Mouse (Mus musculus) lung, embryonic 15.5 days (tissue): Measurements from ENCODE around the gene Gm21992. TPM values are rescaled to one million over a fixed set of nuclear protein-coding genes. Genes with fewer than 3 reads are reported as not detected.
A peak's percentile ranks its signal among the peaks of the same experiment; 100 is the strongest.

Experiments used
- ATAC-seq: fragments of 200-750 bp; cut with Nextera tagmentation; 2 replicates; pipeline ENCODE4 v1.8.0; 2017; ENCODE audit warnings: moderate number of reproducible peaks, borderline replicate concordance; ENCODE audit not compliant: low FRiP score, low TSS enrichment; ENCODE audit errors: extremely low read depth
- H3K27ac ChIP-seq: fragments of 300-500 bp; sonication (generic); 2 replicates; pipeline ENCODE4 v1.5.1; 2015; ENCODE audit warnings: moderate library complexity, mild to moderate bottlenecking, inconsistent platforms
- H3K27me3 ChIP-seq: fragments of 300-500 bp; sonication (generic); 2 replicates; pipeline ENCODE4 v1.6.1; 2015; ENCODE audit warnings: inconsistent platforms
- H3K36me3 ChIP-seq: fragments of 300-500 bp; sonication (generic); 2 replicates; pipeline ENCODE4 v1.6.1; 2015; ENCODE audit warnings: inconsistent platforms
- H3K4me1 ChIP-seq: fragments of 300-500 bp; sonication (generic); 2 replicates; pipeline ENCODE4 v1.6.1; 2015; ENCODE audit warnings: inconsistent platforms
- H3K4me2 ChIP-seq: fragments of 300-500 bp; sonication (generic); 2 replicates; pipeline ENCODE4 v1.6.1; 2015; ENCODE audit warnings: inconsistent platforms, mild to moderate bottlenecking, moderate library complexity
- H3K4me3 ChIP-seq: fragments of 300-500 bp; sonication (generic); 2 replicates; pipeline ENCODE4 v1.5.1; 2015; ENCODE audit warnings: mild to moderate bottlenecking, inconsistent platforms
- H3K9ac ChIP-seq: fragments of 300-500 bp; sonication (generic); 2 replicates; pipeline ENCODE4 v1.6.1; 2015; ENCODE audit warnings: inconsistent platforms
- H3K9me3 ChIP-seq: fragments of 300-500 bp; sonication (generic); 2 replicates; pipeline ENCODE4 v1.6.1; 2016; ENCODE audit warnings: inconsistent platforms
- WGBS: fragments of 180-500 bp; shearing (Covaris S2); methylation state at CpG from one replicate; pipeline ENCODE4 v1.1.7; 2015; 5-methylcytosine and 5-hydroxymethylcytosine counted together
- polyA plus RNA-seq: library from polyadenylated mRNA; unstranded; fragments of >200 nt; fragmentation: Nextera tagmentation; extraction: Ambion mirVana; gene quantifications from 2 replicates; pipeline ENCODE4 v1.2.1, GENCODE M21; 2015

The Gm21992 gene
- polyA plus RNA-seq, 1 experiment from 2014 or later = 21.3 TPM

DNA sequence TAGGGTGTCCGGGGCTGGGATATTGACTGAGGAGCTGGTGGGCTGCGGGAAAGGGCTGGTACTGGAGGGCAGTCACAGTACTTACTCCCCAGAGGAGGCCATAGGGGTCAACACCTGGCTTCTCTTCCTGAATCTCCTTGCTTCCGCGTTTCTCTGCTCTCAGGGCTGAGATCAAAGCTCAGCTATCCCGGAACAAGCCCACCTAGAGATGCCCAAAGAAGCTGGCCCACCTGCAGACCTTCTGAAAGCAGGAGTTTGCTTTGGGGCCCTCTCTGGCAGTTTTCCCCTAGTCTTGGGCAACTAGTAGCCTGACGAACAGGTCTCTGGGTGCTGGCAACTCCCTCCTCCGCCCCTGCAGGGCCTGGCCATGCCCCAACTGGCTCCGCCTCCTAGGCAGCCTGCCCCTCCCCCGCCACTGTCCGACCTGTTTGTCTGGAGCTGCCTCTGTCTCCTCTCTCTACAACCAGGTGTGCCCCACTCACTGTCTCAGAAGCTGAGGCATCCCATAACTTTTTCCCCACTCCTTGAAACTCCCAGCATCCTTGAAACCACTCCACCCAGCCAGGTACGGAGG is 90.7 kb downstream of the Gm21992 start:
- no peaks in the 10 kb centered on the region for H3K36me3 ChIP-seq
- H3K9ac ChIP-seq = no peak overlapping the region
- no peaks in the 10 kb centered on the region for H3K27me3 ChIP-seq
- peak overlapping the region; percentile 47 for H3K4me2 ChIP-seq
- peak; percentile 17; the same call in 1 of the 2 replicates for ATAC-seq
- peak overlapping the region; percentile 23 for H3K4me3 ChIP-seq
- H3K4me1 ChIP-seq = peaks cover 20% of the 10 kb centered on the region
- peak overlapping the region; percentile 30 for H3K27ac ChIP-seq
- 25% methylated on average over 11 of the region's 11 CpGs for WGBS
- H3K9me3 ChIP-seq = no peaks in the 10 kb centered on the region

DNA sequence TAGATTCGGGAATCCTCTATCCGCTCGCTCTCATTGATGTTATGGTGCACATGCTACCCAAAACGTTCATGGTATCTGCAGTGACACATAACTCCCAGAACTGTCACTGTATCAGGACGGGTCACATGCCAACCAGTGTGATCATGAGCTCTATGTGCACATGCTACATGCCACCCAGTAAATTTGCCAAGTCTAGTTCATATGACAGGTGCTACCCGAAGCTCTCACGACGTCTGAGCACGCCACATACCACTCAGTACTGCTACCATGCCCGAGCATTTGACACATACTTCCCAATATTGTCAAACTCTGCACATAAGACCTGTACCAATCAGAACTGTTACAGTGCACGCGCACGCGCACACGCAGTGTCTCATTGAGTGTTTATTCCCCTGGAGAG is 91.3 kb downstream of the Gm21992 start:
- no peak for ATAC-seq
- Histone ChIP-seq H3K4me3 (0 out of 2 replicates have a peak overlapping the region, but pooled peaks have one; percentile 23), H3K36me3 (no peaks in the 10 kb centered on the region), H3K27ac (0 out of 2 replicates have a peak overlapping the region, but pooled peaks have one; percentile 19), H3K9ac (no peak overlapping the region), H3K4me1 (peaks cover 20% of the 10 kb centered on the region), H3K27me3 (no peaks in the 10 kb centered on the region), H3K4me2 (peak overlapping the region; percentile 47), H3K9me3 (no peaks in the 10 kb centered on the region)
- 69% methylated on average over 15 of the region's 15 CpGs for WGBS

DNA sequence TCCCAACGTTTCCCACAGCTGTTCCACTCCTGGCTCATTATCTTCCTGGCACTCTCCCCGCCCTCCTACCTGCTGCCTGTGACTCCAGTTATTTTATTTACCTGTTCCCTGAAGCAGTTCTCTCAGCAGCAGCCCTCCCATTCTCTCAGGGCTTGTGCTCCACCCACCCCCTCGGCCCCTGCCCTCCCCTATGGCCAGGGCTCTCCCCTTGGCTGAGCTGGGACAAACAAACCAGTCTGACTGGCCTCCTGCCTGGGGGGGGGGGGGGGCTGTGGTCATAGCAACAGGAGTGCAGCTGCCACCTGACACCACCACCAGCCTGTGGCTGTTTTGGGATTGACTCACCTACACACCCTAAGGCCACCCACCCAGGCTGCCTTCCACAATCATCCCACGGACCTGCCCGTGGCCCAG is 92.1 kb downstream of the Gm21992 start:
- Histone ChIP-seq H3K9me3 (no peaks in the 10 kb centered on the region), H3K27me3 (peaks cover 6% of the 10 kb centered on the region), H3K4me1 (peaks cover 20% of the 10 kb centered on the region), H3K27ac (0 out of 2 replicates have a peak overlapping the region, but pooled peaks have one; percentile 12), H3K9ac (no peak overlapping the region), H3K4me3 (no peak overlapping the region), H3K4me2 (no peak overlapping the region; the same call in 1 of the 2 replicates), H3K36me3 (no peaks in the 10 kb centered on the region)
- peak; percentile 63 for ATAC-seq
- 23% methylated on average over 5 of the region's 5 CpGs for whole genome bisulfite sequencing

DNA sequence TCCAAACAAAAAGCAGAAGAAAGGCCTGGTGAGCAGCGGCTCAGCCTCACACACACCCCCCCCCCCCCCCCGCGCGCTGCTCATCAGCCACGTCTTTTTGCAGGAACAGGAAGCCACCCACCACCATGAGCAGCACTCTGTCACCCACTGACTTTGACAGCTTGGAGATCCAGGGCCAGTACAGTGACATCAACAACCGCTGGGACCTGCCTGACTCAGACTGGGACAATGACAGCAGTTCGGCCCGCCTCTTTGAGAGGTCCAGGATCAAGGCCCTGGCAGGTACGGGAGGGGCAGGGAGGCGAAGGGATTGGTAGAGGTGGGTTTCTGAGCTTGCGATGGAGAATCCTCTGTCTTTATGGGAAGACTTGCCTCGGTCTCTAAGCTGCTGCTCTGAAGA is 92.7 kb downstream of the Gm21992 start:
- 24% methylated on average over 11 of the region's 12 CpGs for WGBS
- no peak overlapping the region for H3K4me3 ChIP-seq
- H3K4me1 ChIP-seq = peaks cover 20% of the 10 kb centered on the region
- no peaks in the 10 kb centered on the region for H3K36me3 ChIP-seq
- no peaks in the 10 kb centered on the region for H3K9me3 ChIP-seq
- H3K27me3 ChIP-seq = peaks cover 13% of the 10 kb centered on the region
- H3K4me2 ChIP-seq = no peak overlapping the region
- ATAC-seq = no peak
- H3K9ac ChIP-seq = no peak overlapping the region
- H3K27ac ChIP-seq = no peak overlapping the region

DNA sequence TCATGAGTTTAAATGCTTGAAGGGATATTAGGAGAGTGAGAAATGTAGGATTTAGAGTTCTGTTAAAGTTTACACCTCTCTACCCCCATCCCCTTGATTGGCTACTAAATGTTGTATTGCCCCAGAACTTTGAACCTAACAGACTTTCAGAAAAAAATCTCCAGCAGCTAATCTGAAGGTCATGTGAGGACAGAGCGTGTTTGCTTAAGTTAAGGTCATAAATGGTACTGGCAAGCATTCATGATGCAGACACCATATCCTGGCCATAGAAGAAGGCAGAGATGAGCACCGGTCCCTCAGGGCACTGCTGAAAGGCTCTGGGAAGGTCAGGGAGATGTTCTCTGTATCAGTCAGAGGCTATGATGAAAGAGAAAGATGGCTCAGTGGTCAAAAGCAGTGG is 94.1 kb downstream of the Gm21992 start:
- Histone ChIP-seq H3K27ac (no peak overlapping the region), H3K27me3 (peaks cover 27% of the 10 kb centered on the region), H3K9me3 (no peaks in the 10 kb centered on the region), H3K4me2 (no peak overlapping the region), H3K9ac (no peak overlapping the region), H3K4me3 (no peak overlapping the region), H3K36me3 (no peaks in the 10 kb centered on the region), H3K4me1 (peaks cover 28% of the 10 kb centered on the region)
- no peak for ATAC-seq
- WGBS = 89% methylated on average over 2 of the region's 2 CpGs

DNA sequence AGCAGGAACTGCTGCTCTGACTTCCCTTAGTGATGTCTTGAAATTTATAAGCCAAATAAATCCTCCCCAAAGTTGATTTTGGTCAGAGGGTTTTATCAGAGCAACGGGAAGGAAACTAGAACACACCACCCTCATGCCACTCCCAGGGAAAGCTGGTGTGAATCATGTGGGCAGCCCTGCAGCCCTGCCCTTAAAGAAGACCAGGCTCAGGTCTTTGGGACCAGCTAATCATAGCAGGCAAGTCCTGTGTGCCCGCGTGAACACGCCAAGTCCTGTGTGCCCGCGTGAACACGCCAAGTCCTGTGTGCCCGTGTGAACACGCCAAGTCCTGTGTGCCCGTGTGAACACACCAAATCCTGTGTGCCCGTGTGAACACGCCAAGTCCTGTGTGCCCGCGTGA is 94.7 kb downstream of the Gm21992 start:
- Histone ChIP-seq H3K9me3 (no peaks in the 10 kb centered on the region), H3K4me3 (no peak overlapping the region), H3K9ac (no peak overlapping the region), H3K27ac (no peak overlapping the region), H3K4me2 (no peak overlapping the region), H3K27me3 (peaks cover 33% of the 10 kb centered on the region), H3K36me3 (no peaks in the 10 kb centered on the region), H3K4me1 (peaks cover 30% of the 10 kb centered on the region)
- 95% methylated on average over 14 of the region's 14 CpGs for WGBS
- ATAC-seq = no peak

DNA sequence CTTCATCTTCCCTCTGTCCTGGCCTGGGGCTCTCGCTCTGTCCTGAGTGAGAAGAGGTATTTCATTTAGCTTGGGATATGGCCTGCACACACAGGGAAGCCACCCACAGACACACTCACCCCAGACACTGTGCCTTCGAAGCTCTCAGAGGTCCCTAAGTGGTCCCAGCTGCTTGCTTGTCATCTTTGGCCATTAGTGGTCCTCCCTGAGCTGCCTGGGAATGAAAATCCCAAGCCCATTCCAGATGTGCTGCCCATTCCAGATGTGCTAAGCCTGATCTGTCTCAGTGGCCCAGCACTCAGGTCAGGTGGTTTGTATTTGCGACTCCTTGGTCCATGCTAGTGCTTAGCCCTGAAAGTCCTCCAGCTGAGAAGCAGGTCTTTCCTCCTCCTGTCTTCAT is 97.5 kb downstream of the Gm21992 start:
- H3K36me3 ChIP-seq = no peaks in the 10 kb centered on the region
- 76% methylated on average over 3 of the region's 3 CpGs for WGBS
- peaks cover 54% of the 10 kb centered on the region for H3K27me3 ChIP-seq
- no peak overlapping the region for H3K9ac ChIP-seq
- no peak overlapping the region for H3K27ac ChIP-seq
- no peak overlapping the region for H3K4me3 ChIP-seq
- no peak for ATAC-seq
- H3K4me1 ChIP-seq = peaks cover 20% of the 10 kb centered on the region; the same call in 1 of the 2 replicates
- H3K9me3 ChIP-seq = no peaks in the 10 kb centered on the region
- no peak overlapping the region for H3K4me2 ChIP-seq

DNA sequence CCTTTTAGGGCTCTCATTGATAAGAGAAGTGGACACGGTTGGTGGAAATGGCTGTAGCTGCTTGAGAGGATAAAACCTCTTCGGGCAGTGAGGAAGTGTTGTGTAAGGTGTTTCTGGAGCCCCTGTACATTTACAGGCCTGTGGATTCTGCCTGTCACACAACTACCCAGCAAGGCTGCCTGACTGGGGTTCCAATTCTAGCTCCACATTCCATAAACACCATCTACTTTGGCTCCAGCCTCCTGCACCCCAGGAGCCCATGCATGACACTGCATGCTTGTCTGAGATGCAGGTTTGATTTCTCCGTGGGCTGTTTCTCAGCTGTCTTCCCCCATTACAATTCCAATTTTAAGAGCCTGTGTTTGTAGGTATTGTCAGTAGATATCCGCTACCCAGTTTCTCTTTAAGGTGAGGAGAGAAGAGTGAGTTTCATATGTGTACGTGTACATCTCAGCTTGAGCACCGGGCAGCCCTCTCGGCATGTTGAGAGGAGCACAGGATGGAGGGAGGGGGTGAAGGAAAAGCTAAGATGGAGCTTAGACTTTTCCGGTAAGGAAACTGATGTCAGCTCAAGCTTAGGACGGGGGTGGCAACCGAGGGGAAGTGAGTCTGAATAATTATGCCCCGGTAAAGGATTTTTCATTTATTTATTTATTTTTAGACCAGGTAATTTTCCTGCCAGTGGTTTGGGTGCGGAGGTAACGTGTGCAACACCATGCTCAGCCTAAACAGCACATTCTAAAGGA is 98.5 kb downstream of the Gm21992 start:
- Histone ChIP-seq H3K27ac (no peak overlapping the region), H3K36me3 (no peaks in the 10 kb centered on the region), H3K4me1 (peaks cover 17% of the 10 kb centered on the region; the same call in 1 of the 2 replicates), H3K9me3 (no peaks in the 10 kb centered on the region), H3K9ac (no peak overlapping the region), H3K4me2 (peak overlapping the region; percentile 99), H3K27me3 (peaks cover 54% of the 10 kb centered on the region), H3K4me3 (peak overlapping the region; percentile 52)
- ATAC-seq = no peak
- WGBS = 36% methylated on average over 13 of the region's 13 CpGs

DNA sequence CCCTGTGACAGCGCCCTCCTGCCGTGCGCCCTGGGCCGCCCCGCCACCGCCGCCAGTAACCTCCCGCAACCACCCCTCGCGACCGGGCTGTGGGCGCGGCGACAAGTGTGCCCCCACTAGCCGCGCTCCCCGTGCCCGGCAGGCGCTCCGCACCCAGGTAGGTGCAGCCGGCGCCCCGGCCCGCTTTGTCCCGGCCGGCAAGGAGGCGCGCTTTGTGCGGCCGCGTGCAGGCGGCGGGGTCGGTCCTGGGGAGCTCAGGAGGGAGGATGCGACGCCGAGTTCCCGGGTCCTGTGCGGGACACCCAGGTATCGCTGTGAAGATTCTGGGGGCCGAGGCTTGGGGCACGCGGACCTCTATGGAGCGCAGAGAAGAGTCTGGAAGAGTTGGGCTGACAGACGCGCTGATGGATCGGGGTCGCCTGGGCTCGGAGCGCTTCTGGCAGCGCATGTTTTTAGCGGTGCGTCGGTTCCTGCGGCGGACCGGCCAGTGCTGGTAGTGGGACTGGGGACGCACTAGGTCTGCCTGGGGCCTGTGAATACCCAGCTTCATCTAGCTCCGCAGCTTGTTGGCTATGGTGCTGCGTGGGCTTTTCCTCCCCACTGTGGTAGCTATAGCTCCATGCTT is 99.1 kb downstream of the Gm21992 start:
- Histone ChIP-seq H3K9me3 (no peaks in the 10 kb centered on the region), H3K4me1 (peaks cover 17% of the 10 kb centered on the region; the same call in 1 of the 2 replicates), H3K27ac (no peak overlapping the region), H3K4me3 (peak overlapping the region; percentile 52), H3K9ac (peak overlapping the region; percentile 34; the same call in 1 of the 2 replicates), H3K4me2 (peak overlapping the region; percentile 99), H3K27me3 (peaks cover 54% of the 10 kb centered on the region), H3K36me3 (no peaks in the 10 kb centered on the region)
- ATAC-seq = 0 out of 2 replicates have a peak, but pooled peaks have one; percentile 19
- under 1% methylated on average over 55 of the region's 60 CpGs for WGBS

DNA sequence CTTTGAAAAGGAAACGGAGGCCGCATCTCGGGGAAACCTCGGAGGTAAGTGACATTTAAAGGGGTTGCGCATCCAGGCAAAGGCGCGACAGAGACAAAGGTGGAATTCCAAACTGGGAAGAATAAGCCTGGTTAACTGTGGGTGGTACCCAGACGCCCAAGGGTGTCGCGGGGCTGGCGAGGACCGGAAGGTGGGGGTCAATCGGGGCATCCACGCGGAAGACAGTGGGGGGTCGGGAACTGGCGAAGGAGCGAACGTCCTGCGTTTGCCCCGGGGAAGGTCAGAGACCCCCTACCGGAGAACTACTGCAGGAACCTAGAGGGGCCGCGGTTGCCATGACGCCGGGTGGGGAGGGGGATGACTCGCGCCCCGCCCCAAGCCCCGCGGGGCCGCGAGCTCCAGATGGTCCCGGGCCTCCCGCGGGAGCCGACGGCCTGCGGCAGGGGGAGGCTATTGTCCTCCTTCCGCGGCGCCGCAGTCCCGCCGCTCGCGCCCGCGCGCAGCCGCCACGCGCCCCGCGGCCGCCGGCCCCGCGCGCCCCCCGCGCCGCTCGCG is 99.7 kb downstream of the Gm21992 start:
- WGBS = 1% methylated on average over 32 of the region's 65 CpGs
- ATAC-seq = no peak
- peaks cover 54% of the 10 kb centered on the region for H3K27me3 ChIP-seq

DNA sequence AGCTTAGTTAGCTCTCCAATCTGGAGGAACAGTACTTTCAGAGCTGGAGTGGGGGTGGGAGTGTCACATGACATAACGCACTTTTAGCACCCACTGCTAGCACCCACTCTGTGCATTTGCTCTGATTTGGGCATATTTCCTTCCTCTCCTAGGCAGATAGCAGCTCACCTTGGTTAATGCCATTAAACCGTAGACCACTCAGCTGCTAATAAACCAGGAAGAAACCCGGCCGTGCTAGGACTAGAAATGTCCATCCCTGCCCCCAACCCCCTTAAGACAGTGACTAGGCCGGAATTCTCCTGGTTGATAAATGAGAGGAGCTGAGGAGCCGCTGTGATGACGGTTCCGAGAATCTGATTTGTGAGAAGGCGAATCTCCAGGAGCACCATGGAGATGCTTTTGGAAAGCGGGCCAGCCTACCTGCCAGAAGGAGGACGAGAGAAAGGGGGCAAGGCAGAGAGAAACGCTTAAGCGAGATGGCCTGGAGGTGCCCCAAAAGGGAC is 100.3 kb downstream of the Gm21992 start, which contains the start of gene Sptbn2:
Gene Sptbn2, plus strand, starts transcription at position 70 of the 503 bp plus-strand sequence.
- Histone ChIP-seq H3K4me1 (peaks cover 17% of the 10 kb centered on the region; the same call in 1 of the 2 replicates), H3K27ac (no peak within 1 kb of the TSS), H3K4me3 (peak within 1 kb of the TSS; percentile 52), H3K36me3 (no peaks in the 10 kb centered on the region), H3K4me2 (peak within 1 kb of the TSS; percentile 99), H3K9me3 (no peaks in the 10 kb centered on the region), H3K9ac (peak within 1 kb of the TSS; percentile 34), H3K27me3 (peaks cover 54% of the 10 kb centered on the region)
- ATAC-seq = no peak
- 15% methylated on average over 13 of the region's 13 CpGs for WGBS

More for the DNA sequence above, 99.7 kb downstream of the Gm21992 start:
- Histone ChIP-seq H3K27ac (no peak overlapping the region), H3K4me1 (peaks cover 17% of the 10 kb centered on the region; the same call in 1 of the 2 replicates), H3K4me2 (peak overlapping the region; percentile 99), H3K9ac (peak overlapping the region; percentile 34), H3K9me3 (no peaks in the 10 kb centered on the region), H3K36me3 (no peaks in the 10 kb centered on the region), H3K4me3 (peak overlapping the region; percentile 52)
